Mouse (Mus musculus) cortical plate, adult 2 months (tissue): Measurements from ENCODE around the gene Dst.

Experiments
- CTCF ChIP-seq: fragments of 200-500 bp; IDR thresholded peaks from 2 replicates; pipeline ENCODE4 v1.5.1; 2011; ENCODE audit warnings: mild to moderate bottlenecking, control low read depth, low read length; ENCODE audit not compliant: insufficient read depth; ENCODE audit errors: extremely low read depth
- POLR2A ChIP-seq: fragments of 200-500 bp; IDR thresholded peaks from 2 replicates; pipeline ENCODE4 v1.6.1; 2011; ENCODE audit warnings: mild to moderate bottlenecking, low read length, control low read depth; ENCODE audit not compliant: insufficient read depth; ENCODE audit errors: extremely low read depth

GRCm38 (mm10) chr1:33967206-33967605 lies 59.2 kb downstream of the Dst start:
- TF ChIP-seq POLR2A: no peak
- TF ChIP-seq CTCF: no peak
